Mouse (Mus musculus) spleen, postnatal 10 days (tissue): ENCODE measurements around the gene Hps5.

Source experiments
- DNase-seq, 2 experiments: peaks; one replicate each; pipeline ENCODE4 v3.0.0; 2021 to 2022; ENCODE audit warnings: low spot score in 2 of 2

Gene Hps5

DNA sequence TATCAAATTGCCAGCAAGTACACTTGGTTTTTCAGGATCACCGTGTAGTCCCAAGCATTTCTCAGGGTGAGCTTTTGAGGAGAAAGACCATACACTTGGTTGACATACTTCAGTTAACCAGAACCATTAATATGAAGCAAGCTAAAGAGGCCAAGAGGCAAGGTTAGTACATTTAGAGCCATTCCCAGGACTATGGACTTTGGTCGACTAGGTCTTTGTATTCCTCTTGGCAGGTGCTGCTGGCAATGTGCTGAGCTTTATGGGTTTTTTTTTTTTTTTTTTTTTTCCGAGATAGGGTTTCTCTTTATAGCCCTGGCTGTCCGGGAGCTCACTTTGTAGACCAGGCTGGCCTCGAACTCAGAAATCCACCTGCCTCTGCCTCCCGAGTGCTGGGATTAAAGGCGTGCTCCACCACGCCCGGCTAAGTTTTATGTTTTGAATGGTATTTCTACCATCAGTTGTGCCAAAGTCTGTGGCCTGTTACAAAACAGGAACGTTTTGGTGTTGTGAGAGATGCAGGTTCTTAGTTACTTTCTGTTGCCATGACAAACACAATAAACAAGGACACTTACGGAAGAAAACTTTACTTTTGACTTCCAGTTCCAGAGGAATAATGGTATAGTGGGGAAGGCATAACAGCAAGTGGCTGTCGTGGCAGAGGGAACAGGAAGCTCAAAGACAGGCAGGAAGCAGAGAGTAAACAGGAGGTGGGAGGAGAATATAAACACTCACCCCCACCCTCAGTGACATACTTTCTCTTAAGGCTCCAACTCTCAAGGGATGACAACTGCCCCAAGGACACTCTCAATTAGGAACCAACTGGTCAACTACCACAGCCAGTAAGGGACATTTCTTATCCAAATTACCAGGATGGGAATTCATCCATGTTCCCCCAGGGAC is 57.1 kb downstream of the Hps5 start:
- DNase-seq: no peak

DNA sequence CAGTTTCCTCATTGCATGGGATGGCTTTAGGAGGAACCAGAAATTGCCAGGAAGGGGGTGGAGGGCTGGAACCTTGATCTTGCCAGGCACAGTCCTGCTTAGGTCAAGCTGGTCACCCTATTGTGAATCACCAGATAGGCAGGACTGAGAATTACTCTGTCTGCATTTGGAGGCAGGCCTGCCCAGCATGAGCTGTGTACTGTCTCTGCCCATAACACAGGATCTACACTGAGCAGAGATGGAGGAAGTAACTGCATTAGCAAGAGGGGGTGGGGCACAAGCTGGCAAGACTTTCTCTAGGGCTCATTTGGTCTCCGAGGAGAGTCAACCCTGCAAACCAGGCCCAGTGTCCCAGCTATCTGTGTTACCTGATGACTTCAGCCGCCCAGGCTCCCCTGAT is 60.9 kb downstream of the Hps5 start:
- DNase-seq: peak in 1 of 2 experiments; percentile 58

DNA sequence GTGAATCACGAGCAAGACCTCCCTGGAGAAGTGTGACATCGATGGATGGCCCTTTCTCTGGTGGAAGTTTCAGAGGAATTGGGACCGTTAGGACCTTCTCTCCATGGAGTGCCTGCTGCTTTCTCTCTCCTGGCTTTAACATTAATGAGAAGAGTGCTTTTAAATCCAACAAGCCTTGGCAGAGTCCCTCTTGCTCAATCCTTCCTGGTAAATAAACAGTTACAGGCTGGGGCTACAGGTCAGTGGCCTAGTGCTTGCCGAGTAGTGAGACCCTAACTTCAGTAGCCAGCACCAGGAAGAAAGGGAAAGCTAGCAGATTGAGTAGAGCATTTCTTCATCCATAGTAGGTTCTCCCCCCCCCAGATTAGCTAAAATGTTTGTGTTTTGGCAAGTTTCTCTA is 63.4 kb downstream of the Hps5 start, which contains the start of gene Saa4:
Gene Saa4, minus strand, starts transcription at position 146 of the 400 bp plus-strand sequence.
- DNase-seq: no peak

DNA sequence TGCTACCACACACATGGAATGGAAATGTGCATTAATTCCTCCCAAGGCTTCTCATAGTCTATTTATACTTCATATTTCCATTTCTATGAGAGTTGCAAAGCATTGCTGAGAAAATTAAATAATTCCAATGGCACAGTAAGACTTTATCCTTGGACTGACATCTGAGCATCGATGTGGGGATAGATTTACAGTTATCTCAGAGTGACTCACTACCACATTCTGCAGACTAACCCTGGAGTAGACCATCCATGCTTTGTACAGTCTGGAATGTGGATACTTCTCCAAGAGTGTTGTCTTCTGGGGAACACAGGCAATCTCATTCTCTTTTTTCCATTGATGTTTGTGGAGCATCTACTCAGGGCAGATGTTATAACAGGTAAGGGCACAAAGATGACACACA is 68.3 kb downstream of the Hps5 start:
- DNase-seq: no peak

DNA sequence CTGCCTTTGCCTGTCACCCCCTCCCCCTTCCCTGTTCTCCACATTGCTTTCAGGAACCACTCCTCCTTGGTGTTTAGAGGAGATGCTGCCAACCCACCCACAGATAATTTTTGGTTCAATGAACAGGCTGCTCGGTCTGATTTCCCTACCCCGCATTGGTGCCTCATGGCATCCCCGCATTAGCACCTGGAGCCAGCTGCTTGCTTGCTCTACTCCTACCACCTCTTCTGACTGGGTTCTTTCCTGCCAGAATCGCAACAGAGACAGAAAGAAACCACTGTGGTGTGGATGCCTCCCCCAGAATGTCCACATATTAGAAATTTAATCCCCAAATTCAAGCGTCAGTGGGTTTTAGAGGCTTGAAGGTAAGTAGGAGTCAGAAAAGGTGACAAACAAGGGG is 71.5 kb downstream of the Hps5 start:
- DNase-seq: no peak

DNA sequence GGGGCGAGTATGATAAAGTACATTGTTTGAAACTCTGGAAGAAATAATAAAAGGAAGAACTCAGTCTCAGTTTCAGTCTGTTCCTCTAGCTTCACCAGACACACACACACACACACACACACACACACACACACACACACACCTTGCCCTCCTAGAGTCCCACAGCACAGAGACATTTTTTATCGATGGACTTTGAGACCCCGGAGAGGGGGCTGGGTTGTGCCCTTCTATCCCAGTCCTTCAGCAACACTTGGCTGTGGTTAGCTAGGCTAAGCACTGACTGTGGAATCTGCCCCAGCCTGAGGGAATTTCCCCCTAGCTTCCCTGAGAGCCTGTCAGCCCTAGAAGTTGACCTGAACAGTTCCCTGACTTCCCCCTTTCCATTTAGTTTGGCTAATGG is 72.0 kb downstream of the Hps5 start:
- DNase-seq: no peak

DNA sequence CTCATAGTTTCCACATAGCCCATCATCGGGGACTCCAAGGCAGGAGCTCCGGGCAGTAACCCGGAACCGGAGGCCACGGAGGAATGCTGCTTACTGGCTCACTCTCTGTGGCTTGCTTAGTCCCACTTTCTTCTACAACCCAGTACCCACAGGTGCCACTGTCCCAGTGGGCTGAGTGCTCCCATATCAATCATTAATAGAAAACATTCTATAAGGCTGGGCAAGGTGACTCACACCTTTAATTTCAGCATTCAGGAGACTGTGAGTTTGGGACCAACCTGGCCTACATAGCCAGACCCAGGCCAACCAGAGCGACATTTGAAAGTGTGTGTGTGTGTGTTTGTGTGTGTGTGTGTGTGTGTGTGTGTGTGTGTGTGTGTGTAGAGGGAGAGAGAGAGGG is 72.5 kb downstream of the Hps5 start:
- no peak for DNase-seq

DNA sequence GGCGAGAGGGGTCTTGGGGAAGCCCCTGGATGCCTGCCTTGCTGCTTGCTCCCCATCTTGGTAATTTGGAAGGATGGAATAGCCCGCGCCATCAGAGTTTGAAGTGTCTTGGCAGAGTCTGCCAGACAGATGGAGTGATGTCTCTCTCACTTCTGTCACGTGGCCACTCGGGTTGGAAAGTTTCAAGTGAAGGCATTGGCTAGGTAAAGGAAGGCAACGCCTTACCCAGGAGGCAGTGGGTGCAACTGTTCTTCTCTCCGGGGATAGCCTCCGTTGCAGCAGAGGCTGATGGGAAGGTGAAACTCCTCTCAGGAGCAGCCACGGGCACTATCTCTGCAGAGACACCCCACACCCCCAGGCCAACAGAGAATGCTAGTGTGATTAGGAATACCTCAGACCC is 75.4 kb downstream of the Hps5 start:
- no peak for DNase-seq

DNA sequence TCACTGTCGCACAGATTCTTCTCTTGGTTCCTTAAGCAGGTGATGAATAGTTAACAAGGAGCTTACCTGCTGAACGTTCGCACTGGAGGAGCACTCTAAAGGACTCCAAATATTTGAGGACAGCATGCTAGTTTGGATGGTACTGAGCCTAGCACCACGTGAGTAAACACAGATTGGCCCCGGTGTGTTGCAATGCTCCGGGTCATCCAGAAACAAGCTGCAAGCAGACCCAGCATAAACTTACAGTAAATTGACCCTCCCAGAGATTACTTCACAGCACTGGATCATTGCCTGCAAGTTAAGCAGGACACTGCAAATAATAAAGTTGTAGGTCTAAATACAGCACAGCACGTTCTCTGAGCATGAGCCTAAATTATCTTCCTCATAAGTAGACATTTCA is 76.3 kb downstream of the Hps5 start:
- no peak for DNase-seq

DNA sequence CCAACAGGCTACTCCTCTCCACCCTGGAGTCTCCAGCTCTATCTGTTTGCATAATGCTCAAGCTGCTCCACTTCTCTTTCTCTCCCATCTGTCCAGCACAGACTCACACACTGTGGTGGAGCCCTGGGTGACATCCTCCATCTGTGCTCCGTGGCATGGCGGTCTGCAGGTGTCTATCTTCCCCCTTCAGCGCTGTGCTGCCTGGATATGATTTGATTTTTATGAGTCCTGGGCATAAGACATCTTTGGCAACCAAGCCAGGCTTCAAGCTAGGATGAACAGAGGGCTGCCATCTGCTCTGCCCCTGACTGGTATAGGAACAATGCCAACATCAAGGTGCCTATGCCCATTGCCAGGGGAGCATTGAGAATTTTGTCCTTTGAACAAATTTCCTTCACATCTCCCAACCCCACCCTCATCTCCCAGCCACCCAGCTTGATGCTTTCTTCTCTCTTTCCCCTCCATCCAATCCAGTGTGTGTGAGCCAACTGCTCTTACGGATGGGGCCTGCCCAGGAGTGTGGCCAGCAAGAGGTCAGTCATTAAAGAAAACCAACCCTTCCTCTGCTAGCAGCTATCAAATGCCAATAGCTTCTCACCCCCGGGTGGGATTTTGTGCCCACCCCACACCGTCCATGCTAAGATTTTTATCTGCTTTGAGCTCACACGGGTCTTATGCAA is 77.1 kb downstream of the Hps5 start:
- no peak for DNase-seq

DNA sequence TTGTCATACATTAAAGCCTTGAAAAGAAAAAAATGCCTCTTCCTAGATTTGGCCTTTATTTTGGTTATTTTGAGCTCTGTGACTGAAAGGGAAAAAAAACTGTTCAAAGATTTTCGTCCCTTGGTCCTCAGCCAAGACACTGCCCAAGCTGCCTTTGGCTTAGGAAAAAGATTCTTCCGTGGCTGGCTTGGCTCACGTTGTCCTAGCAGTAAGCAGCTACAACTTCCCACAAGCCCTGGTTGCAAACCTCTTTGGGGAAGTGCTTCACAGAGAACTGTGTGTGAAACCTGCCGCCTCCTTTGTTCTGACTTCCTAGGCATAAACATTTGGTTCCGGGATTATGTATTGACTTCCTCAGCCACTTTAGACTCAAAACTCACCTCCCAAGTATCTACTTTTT is 79.0 kb downstream of the Hps5 start:
- DNase-seq: no peak

DNA sequence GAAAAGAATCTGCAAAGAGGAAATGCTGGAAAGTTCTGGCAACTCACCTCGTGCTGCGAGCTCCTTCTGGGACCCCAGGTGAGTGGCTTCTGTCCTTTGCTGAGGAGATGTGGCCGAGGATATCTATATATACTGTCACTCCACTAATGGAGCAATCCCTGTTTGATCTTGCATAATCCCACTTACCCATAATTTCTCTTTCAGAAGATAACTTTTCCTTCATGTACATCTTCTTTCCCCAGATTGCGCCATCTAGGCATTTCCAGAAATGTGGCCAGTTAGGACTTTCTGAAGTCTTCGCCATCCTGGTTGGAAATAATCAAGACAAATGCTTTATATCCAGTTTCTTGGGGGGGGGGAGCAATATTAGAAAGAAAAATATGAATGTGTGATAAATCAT is 80.3 kb downstream of the Hps5 start, which contains the start of gene Saa3:
Gene Saa3, minus strand, starts transcription at position 101 of the 400 bp plus-strand sequence.
- DNase-seq: no peak

DNA sequence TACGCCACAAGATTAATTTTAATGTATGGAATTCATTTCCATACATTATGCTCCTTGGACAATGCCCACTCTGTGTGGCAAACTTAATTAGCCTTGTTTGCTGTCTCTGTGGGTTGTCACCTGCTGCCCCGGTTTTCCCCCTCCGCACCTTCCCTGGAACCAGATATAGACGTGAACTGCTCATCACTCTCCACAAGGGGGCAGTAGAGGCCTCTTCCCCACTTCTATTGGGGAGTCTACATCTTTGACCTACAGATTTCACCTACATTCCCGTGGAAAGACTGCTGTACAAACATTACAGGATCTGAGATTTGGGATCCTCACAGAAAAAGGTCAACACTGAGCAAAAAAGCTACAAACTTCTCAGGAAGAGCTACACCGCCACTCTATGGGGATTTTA is 81.3 kb downstream of the Hps5 start:
- DNase-seq: peak; percentile 57 to 78

DNA sequence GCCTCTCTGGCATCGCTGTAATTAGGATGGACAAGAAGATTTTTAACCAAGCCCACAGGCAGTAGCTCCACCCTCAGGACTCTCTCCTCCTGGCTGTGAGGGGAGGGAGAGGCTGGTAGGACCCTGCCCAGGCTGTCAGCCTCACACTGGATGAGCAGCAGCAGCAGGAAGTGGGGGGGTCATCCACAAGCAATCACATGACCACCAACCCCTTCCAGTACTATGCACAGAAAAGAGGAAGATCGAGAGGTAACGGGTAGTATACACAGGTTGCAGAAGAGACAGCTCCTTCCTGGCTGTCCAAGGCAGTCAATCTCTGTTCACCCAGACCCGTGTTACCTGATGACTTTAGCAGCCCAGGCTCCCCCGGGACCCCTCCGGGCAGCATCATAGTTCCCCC is 83.6 kb downstream of the Hps5 start:
- peak in 1 of 2 experiments; percentile 23 for DNase-seq
